Mouse (Mus musculus): ENCODE data around the gene Ang. TPM values are rescaled to one million over a fixed set of nuclear protein-coding genes. Genes with fewer than 3 reads are reported as not detected.

The Ang gene
- 1 to 10 TPM; 6.3 to 6.4 TPM for total RNA-seq (2021)

DNA sequence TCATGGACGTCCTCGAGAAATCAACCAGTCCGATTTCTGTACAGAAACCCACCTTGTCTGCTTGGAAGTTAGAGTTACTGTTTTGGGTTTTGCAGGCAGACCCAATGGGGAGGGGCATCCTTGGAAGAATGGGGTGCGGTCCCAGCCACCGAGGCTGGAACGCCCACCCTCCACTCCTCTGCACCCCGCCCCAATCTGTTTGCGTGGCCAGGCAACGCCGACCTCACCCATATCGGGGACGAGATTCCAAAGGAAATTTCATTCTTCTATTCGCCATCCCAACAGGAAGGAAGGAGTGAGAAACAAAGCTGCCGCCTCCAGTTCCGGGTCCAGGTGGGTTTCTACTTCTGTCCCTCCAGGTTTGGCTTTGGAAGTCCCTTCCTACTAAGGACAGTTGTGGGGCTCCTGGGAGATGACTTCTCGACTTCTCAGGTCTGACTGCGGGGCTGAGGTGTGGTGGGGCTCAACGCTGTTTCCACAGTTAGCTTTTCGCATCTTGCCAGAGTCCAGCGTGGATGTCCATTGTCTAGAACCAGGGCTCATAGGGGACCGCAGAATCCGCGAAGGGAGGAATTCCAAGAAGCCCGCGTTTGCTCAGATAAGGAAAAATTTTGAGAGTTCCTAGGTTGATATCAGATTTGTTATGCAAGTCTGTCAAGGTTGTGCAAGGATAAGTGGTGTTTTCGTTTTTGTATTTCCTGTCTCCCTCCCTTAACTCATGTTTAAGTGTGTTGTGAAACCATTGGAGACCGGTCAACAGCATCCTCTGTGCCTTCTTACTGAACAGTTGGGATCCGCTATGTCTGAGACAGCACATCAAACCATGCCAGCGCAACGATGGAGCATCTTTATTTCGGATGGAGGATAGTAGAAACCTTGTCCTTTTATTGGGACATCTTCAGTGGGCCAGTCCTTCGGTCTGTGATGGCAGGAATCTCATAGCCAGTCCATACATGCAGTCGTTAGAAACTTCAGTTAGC, at the start of gene Ang, which contains the start of gene Rnase4:
TSS of gene Ang (plus strand) at position 230 of the 980 bp plus-strand sequence.
TSS of gene Rnase4 (plus strand) at position 157 of the 980 bp plus-strand sequence.
- peak; percentile 35 to 43 for DNase-seq (ENCODE audit: low spot score in 2 of 2)
- intact Hi-C loops (cut with DNase I) = loop anchor here (10.0 kb wide), 1 partner anchor 1164 kb away; the partner anchor contains the start of gene Chd8

DNA sequence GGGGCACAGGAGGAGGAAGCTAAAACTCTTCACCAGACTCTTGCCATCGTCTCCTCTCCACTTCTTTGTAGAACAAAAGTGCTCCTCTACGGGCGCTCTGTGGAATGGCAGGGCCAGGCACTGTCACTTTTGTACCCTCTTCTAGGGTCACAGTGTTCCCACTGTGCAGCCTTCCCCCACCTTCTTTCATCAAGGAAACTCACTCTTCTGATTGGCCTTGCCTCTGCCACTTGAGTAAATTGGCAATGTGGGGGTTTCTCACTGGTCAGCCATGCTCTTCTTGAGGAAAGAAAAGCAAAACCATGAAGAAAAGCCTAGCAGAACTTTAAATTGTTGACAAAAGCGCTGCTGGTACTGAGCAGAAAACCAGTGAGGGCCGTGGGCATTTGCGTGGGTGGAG, 49.2 kb upstream of the Ang start, which contains the start of gene Rnase9:
TSS of gene Rnase9 (minus strand) at position 101 of the 400 bp plus-strand sequence.
- no peak for DNase-seq (ENCODE audit: low spot score in 2 of 2)
- intact Hi-C loops (cut with DNase I) = no loop called here

DNA sequence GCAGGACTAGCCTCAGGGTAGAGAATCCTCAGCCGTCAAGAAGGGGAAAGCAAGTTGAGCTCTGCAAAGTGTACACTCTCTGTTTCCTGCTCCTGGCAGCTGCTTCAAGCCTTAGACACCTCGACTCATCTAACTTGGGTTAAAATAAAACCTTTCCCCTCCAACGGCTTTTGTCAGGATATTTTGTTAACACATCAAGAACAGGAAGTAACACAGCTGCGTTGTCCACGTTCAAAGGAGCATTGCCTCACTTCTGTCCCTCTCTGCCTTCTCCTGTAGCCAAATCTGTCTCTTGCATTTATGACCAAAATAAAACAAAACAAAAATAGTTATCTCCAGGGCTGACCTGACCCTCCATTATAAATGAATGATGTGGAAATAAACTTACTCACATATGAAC, 43.1 kb upstream of the Ang start:
- intact Hi-C loops (cut with DNase I) = no loop called here
- DNase-seq (ENCODE audit: low spot score in 2 of 2) = no peak

DNA sequence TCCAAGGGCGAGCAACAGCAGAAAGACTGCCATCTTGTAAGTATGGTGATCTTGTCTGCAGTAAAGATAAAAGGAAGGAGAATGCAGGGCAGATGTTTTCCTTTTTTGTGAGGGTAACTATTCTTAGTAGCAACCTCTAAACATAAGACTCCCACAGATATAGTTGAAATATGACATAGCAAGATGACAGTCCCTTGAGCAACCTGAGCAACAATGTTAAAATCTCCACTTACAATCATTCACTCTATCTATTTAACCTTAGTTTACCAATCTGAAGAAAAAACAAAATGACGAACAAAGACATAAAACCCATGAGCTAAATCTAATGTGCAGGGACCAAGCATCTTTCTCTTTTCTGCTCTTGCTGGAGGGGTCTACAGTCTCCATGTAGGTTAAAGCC, 40.9 kb upstream of the Ang start, which contains the start of gene Rnase11:
TSS of gene Rnase11 (minus strand) at position 101 of the 400 bp plus-strand sequence.
- DNase-seq (ENCODE audit: low spot score in 2 of 2) = no peak
- intact Hi-C loops (cut with DNase I) = no loop called here

DNA sequence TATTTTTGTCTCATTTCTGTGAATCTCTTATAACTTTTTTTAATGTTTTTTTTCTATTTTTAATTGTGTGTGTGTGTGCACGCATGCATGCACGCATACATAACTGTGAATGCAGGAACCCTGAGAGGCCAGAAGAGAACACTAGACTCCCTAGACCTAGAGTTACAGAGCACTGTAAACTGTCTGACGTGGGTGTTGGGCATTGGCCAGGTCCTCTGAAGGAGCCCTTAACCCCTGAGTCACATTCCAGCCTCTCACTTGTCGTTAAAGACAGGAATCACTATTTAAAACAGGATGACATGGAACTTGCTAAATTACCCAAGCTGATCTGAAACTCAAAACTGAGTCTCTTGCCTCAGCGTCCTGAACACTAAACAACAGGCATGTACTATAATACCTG, 39.0 kb upstream of the Ang start:
- DNase-seq (ENCODE audit: low spot score in 2 of 2) = no peak
- intact Hi-C loops (cut with DNase I) = no loop called here

DNA sequence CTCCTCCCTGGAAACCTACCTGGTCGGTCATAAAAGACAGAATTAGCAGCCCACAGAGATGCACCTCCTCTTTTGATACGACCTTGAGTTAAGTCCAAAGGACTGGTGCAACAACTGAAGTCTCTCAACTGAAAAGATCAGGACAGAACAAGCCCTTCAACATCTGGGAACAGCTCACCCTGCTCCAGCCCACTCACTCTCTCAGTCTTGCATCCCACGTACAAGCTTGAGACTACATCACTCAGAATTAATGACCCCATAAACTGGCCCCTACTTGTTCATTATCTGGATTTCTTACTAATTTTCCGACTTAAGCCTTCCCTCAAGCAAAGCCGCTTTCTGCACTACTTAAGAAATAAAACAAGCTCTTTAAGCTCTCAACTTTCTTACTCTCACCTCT, 37.8 kb upstream of the Ang start:
- intact Hi-C loops (cut with DNase I) = no loop called here
- DNase-seq (ENCODE audit: low spot score in 2 of 2) = no peak

DNA sequence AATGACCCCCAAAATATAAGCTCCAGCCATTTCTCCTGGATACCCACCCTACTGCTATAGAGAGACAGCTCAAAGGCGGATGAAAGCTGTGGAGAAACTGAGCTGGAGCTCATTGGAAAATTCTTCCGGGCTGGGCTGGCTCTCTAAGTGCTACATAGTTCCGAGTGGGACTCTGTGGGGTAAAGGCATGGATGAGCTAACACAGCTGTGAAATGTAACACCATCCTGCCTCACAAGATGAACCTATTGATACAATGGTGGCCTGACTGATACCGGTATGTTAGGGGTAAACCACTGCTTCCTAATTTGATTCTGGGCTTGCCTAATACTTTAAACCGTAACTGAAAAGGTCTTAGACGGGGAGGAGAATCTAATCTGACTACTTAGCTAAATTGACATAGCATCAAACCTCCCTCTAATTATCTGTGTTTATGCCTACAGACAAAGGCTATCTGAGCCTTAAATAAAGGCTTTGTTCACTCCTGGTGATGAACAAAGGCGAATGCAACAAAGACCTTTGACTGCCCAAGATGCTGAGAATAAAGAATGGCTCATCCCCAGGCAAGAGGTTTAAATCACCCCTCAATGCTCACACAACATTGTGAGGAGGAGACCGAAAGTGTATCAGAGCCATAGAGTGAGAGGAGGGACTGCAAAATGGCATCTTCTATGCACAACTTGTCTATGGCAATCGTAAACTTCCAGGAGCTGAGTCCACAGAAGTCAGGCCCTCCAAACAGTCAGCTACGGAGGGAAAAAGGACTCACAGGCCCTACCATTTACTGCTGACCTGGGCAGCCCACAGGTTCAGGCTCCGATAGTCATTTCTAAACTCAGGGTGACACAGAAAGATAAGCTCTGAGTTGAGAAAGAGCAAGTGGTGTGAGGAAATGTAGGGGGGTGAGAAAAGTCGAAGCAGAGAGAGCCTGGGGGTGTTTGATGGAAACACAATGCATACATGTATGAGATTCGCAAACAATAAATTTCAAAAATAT, 36.4 kb upstream of the Ang start:
- intact Hi-C loops (cut with DNase I) = no loop called here

DNA sequence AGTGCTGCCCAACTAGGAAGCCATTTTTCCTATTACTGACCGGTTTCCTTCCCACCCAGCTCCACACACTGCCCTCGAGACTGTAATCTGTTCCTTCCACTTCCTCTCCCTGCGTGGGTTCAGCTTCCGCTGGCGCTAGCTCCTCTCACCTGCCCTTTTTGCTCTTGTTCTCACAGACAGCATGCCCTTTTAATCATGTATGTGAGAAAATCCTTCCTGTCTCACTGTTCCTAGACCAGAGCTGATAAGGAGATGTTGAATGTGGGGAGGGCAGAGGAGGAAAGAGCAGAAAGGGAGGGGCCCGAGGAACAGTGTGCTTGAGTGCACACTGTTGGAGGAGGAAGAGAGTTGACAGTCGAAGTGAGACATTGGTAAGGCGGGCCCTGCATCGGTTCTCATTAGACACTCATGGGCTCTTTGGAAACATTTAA, 33.5 kb upstream of the Ang start, which contains the start of gene Rnase12:
TSS of gene Rnase12 (minus strand) at position 261 of the 431 bp plus-strand sequence.
- no peak for DNase-seq (ENCODE audit: low spot score in 2 of 2)
- intact Hi-C loops (cut with DNase I) = no loop called here

More for the DNA sequence above, 36.4 kb upstream of the Ang start:
- no peak for DNase-seq (ENCODE audit: low spot score in 2 of 2)

DNA sequence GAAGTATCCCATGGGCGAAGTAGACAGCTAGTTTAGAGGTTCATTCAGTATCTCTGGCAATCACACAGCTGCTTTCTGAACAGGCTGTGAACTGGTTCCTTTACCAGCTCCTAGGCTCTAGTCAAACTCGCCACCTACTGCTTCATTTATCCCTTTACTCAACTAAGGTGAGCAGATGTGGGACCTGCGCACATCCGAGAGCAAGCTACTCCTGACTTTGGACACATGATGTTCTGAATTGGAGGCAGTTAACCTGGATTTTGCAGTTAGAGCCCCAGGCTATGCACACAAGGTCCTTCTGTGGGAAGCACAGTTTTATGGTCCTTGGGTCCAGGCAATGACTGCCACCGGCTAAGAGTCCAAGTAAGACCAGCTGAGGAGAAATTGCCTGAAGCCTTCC, 30.2 kb upstream of the Ang start:
- no peak for DNase-seq (ENCODE audit: low spot score in 2 of 2)
- intact Hi-C loops (cut with DNase I) = no loop called here

DNA sequence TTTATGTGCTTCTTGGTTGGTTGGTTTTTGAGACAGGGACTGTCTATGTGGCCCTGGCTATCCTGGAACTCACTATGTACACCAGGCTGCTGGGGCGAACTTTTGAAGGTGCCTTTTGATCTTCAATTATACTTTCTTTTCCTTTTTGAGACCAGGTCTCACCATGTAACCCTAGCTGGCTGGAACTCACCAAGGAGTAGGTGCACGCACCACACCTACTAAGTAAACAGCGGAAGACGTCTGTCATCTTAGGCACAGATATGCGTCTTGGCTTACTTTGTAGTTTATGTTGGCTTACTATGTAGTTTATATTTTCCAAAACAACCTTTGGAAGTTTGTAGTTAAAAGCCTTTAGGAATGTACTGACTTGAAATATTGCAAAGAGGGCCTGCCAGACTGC, 22.0 kb upstream of the Ang start:
- intact Hi-C loops (cut with DNase I) = no loop called here
- no peak for DNase-seq (ENCODE audit: low spot score in 2 of 2)

DNA sequence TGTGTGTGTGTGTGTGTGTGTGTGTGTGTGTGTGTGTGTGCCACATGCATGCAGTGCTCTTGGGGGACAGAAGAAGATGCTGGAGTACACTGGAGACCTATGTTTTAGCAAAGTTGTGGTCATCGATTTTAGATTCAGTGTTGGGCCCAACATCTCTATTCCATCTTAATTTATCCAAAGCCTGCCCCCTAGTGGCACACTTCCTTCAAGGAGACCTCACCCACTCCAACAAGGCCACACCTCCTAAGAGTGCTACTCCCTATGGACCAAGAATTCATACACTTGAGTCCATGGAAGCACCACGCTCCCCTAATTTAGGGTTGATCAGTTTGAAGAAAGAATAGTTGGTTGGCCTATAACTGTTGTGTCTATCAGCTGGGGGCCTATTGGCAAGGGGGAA, 21.3 kb upstream of the Ang start:
- DNase-seq (ENCODE audit: low spot score in 2 of 2) = no peak
- intact Hi-C loops (cut with DNase I) = no loop called here

DNA sequence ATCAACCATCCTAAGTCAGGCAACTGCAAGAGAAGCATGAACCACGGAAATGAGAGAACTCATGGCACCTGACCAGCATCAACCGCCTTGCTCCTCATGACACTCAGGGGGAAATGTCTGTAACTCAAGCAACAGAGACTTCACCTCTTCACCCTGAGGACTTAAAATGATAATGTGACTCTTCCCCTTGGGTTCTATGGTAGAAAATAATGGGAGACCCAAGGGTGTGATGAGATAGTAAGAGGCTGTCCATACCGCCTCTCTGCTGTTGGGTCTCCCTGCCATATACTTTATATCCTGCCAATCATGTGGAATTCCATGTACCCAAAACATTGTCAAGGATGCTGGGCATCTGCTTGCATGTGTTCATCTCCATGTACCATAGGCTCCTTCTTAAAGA, 16.6 kb upstream of the Ang start, which contains the start of gene Olfr750:
TSS of gene Olfr750 (minus strand) at position 101 of the 400 bp plus-strand sequence.
- DNase-seq (ENCODE audit: low spot score in 2 of 2) = no peak
- intact Hi-C loops (cut with DNase I) = no loop called here

DNA sequence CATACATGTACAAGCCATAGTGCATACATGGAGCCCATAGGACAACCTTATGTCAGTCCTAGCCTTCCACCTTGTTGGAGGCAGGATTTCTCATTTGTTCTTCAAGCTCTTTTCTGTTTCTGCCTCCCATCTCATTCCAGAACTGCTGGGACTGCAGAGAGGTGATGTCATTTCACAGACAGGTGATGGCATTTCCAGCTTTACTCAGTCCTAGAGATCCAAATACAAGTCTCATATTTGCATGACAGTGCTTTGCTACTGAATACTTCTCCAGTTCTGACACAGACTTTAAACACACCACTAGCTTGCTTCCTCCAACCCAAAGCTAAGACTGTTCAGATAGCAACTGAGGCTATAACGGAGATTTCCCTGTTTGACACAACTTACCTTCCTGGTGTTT, 11.8 kb upstream of the Ang start:
- intact Hi-C loops (cut with DNase I) = no loop called here
- no peak for DNase-seq (ENCODE audit: low spot score in 2 of 2)

DNA sequence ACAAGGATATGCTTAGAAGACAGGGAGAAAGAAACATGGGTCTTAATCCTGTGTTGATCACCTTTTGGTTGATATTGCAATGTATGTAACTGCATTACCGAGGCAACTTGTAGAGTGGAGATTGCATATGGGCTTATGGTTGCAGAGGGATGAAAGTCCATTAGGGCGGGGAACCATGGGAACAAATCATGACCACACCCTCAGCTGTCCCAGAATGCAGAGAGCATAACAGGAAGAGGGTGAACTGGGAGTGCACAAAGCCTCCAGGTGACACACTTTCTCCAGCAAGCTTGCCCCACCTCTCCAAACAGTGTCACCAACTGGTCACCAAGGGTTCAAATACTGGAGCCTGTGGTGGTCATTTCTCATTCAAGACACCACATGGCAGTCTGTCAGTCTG, 9.9 kb upstream of the Ang start:
- intact Hi-C loops (cut with DNase I) = loop anchor here (10.0 kb wide), 1 partner anchor 934 kb away; the partner anchor contains the start of gene Tmem253
- DNase-seq (ENCODE audit: low spot score in 2 of 2) = no peak

DNA sequence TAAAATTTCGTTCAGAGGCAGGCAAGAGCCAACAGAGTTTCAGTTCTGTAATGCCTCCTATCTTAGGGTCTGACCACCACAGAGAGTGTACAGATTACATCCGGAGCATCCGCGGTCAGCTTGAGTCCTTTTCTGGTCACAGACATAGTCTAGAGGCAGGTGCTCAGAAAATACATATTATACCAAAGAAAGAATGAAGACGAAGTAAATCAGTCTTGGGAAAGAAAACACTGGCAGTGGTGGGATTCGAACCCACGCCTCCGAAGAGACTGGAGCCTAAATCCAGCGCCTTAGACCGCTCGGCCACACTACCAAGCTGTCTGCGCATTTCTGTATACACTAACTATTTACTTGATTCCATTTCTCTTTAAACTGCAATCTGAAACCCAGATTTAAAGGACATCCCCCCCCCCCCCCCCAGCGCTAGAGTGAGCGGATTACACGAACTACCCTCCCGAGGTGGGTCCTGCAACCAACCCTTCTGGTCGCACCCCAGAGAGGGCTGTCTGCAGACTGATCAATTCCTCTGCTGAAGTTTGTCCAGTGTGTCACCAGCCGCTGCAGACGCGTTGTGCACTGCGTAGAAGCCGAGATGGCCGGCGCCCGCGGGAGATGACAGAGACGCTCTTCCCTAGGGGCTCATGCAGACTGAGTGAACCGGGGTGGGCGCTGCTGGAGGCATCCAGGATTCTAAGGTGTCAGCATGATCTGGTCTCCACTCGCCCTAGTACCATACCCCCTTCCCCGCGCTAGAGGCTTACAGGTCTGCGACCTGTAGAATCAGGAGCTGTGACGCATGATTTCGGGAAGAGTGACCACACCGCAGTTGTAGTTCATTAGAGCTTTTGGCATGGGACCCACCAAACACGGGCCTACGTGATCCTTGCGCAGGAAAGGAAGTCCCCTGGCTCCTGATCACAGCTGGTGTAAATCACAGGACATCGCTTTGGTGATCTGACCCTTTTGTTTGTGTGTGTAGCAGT, 8.1 kb upstream of the Ang start:
- DNase-seq (ENCODE audit: low spot score in 2 of 2) = peak; percentile 62 to 68
- intact Hi-C loops (cut with DNase I) = loop anchor here (10.0 kb wide), 1 partner anchor 932 kb away; the partner anchor contains the start of gene Tmem253

DNA sequence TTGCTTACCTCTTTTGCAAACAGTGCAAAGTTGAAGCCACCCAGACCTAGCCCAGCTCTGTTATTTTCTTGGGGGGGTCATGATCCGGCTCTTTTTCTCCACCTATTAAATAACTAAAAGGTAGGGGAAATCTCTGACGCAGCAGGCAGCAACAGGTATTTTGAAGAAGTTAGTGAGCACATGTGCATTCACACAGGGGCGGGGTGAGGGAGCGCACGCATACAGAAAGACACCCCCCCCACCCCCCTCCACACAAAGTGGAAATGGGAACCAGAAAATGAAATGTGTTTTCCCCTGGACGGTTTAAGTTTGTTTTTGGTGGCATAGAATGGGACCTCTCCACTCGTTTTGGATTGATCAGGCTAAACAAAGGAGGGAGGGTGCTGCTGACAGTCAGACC, 7.1 kb upstream of the Ang start:
- intact Hi-C loops (cut with DNase I) = loop anchor here (10.0 kb wide), 1 partner anchor 931 kb away; the partner anchor contains the start of gene Tmem253
- DNase-seq (ENCODE audit: low spot score in 2 of 2) = no peak

DNA sequence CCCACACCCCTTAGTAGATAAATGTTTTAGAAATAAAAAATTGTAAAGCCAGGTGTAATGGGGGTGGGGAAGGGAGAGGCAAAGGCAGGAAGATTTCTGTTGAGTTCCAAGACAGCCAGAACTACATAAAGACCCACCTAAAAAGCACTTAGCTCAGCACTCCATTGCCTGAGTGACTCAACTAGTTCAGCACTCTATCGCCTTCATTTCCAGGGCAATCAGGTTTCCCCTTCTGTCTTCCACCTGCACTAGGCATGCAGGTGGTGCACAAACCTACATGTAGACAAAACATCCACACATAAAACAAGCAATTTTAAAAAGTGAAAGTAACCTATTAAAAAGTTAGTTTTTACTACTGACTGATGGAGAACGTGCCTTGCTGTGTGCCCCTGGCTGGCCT, 5.9 kb upstream of the Ang start:
- intact Hi-C loops (cut with DNase I) = loop anchor here (10.0 kb wide), 1 partner anchor 930 kb away; the partner anchor contains the start of gene Tmem253

DNA sequence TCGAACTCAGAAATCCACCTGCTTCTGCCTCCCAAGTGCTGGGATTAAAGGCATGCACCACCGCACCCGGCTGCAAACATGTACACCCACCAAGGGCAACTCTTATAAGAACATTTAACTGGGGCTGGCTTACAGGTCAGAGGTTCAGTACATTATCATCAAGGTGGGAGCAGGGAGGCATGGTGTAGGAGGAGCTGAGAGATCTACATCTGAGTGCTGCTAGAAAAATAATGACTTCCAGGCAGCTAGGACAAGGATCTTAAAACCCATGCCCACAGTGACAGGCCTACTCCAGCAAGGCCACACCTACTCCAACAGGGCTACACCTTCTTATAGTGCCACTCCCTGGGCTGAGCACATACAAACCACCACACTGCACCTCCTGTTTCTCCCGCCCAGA, 5.0 kb upstream of the Ang start:
- DNase-seq (ENCODE audit: low spot score in 2 of 2) = no peak
- intact Hi-C loops (cut with DNase I) = loop anchor here (10.0 kb wide), 1 partner anchor 929 kb away; the partner anchor contains the start of gene Tmem253

More for the DNA sequence above, 5.9 kb upstream of the Ang start:
- no peak for DNase-seq (ENCODE audit: low spot score in 2 of 2)
